Mouse (Mus musculus) stomach, adult 2 months (tissue): ENCODE results near the gene Cr2. TPM values are rescaled to one million over a fixed set of nuclear protein-coding genes. Genes with fewer than 3 reads are reported as not detected.

Experiments
- polyA plus RNA-seq: library from polyadenylated mRNA; depleted of rRNA; stranded (reverse); fragments of >200 nt; gene quantifications from 2 replicates; pipeline ENCODE4 v1.2.3, GENCODE M21; 2012; rRNA removed

Gene Cr2
- not detected in 2 replicates for polyA plus RNA-seq

GRCm38 (mm10) chr1:195175980-195176931 is at the start of gene Cr2:
Gene Cr2 (minus strand): TSS chr1:195176716.

GRCm38 (mm10) chr1:195130953-195131674 is 45.4 kb downstream of the Cr2 start, which contains the start of gene Cr1l:
Gene Cr1l (minus strand): TSS chr1:195131586.

GRCm38 (mm10) chr1:195092220-195092720 is 84.2 kb downstream of the Cr2 start, which contains the start of gene Cd46:
Gene Cd46 (minus strand): TSS chr1:195092249.

Other genes with a start within 250 kb of the Cr2 start
- 8.8 and 10.4 TPM in 2 replicates for gene Cd34, start 237.9 kb downstream of the Cr2 start, polyA plus RNA-seq
- gene Cd46, start 84.5 kb downstream of the Cr2 start, polyA plus RNA-seq, result 0.03 and 0.04 TPM in 2 replicates
- 5.9 and 14.8 TPM in 2 replicates for gene Cr1l, start 45.1 kb downstream of the Cr2 start, polyA plus RNA-seq